Mouse (Mus musculus): ENCODE data around the gene Idh3a.

Idh3a gene

DNA sequence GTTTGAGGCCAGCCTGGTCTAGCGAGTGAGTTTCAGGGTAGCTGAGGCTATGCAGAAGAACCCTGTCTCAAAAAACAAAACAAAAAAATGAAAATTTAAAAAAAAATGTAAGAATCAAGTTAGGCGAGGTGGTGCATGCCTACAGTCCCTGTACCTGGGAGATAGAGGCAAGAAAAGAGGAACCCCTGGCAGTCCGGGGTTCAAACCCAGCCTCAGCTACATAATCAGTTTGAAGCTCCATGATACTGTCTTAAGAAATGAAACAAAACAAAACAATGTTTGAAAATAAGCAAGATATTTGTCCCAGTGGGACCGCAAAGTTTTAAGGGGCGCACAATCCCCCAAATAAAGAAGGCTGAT, 315 bp upstream of the Idh3a start:
- no peak for DNase-seq (ENCODE audit: inconsistent age in 2 of 2, low spot score in 1 of 2)

- peak in 1 of 2 experiments; percentile 56 for DNase-seq (ENCODE audit: inconsistent age in 2 of 2, low spot score in 1 of 2)
Observed at GRCm38 (mm10) chr9:54587863-54588262, 1.7 kb downstream of the Idh3a start.

- peak; percentile 66 to 76 for DNase-seq (ENCODE audit: inconsistent age in 2 of 2, low spot score in 1 of 2)
Observed at GRCm38 (mm10) chr9:54593652-54594051, 7.5 kb downstream of the Idh3a start.

GRCm38 (mm10) chr9:54596752-54597465, 10.8 kb downstream of the Idh3a start:
- DNase-seq (ENCODE audit: inconsistent age in 2 of 2, low spot score in 1 of 2), result no peak

- no peak for DNase-seq (ENCODE audit: inconsistent age in 2 of 2, low spot score in 1 of 2)
Observed at GRCm38 (mm10) chr9:54602386-54602785, 16.3 kb downstream of the Idh3a start.

- DNase-seq (ENCODE audit: inconsistent age in 2 of 2, low spot score in 1 of 2), result no peak
Observed at GRCm38 (mm10) chr9:54602916-54603315, 16.8 kb downstream of the Idh3a start.

DNA sequence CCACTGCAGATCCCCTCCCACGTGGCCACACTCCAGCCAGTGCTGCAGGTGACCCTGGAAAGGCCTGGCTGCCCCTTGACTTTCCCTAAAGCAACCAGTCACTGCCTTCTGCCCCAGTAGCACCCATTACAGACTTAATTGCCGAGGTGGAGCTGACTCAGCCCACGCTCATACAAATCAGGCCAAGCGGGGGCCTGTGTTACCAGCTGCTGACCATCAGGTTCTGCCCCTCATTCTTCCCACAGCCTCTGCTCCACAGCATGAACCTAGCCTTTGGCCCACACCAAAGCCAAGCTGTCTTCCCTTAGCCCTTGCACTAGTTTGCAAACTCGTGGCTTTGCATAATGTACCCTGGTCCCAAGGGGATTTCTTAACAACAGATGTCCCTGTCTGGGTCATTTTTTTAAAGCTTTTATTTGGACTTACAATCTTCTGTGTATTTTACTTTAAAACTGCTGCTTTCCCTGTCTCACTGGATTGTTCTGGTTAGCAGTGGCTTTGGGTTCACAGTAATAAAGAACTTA, 18.1 kb downstream of the Idh3a start:
- peak; percentile 32 to 73 for DNase-seq (ENCODE audit: inconsistent age in 2 of 2, low spot score in 1 of 2)

GRCm38 (mm10) chr9:54604886-54605285, 18.8 kb downstream of the Idh3a start:
- DNase-seq (ENCODE audit: inconsistent age in 2 of 2, low spot score in 1 of 2), result peak; percentile 62 to 89

DNA sequence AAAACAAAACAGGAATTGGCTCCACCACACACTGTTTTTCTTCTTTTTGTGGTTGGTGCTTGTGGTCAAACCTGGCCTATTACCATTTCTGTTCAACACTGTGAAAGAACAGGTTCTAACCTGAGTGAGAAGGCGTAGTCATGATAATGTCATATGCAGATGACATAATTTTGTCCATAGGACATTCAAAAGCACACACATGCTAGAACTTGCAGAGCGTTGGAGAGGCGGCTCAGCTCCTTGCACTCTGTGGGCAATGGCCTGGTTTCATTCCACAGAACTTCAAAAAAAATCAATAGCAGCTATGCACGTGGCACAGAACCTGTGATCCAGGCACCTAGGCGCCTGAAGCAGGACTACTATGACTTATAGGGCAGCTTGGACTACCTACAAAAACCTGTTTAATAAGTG, 26.7 kb downstream of the Idh3a start:
- DNase-seq (ENCODE audit: inconsistent age in 2 of 2, low spot score in 1 of 2), result no peak

DNA sequence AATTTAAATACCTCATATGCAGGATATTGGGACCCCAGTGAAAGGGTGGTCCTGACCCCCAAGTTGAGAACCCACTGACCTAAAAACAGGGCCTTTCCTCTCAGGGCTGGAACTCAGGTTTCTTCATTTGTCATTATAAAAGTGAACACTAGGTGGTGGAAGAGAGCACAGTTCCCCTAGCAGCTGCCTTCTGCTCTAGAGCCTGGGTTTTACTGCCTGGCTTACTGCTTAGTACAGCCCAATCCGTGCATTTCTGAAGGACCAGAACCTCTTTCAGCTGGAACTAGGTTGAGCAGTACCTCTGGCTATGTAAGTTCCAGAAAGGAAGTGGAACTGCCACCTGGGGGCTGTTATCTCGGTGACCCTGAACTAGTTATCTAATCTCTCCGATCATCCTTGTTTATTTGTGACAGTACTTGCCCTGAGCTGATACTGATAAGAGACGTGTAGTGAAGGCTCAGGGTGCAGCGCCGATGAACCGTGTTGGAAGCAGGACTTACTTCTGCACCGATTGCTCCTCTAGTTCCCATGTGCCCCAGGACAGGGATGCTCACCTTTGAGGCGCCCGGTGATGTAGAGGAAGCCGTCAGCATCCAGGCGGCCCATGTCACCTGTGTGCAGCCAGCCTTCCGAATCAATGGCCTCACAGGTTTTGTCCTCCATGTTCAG, 28.2 kb downstream of the Idh3a start:
- DNase-seq (ENCODE audit: inconsistent age in 2 of 2, low spot score in 1 of 2), result peak; percentile 34 to 85

DNA sequence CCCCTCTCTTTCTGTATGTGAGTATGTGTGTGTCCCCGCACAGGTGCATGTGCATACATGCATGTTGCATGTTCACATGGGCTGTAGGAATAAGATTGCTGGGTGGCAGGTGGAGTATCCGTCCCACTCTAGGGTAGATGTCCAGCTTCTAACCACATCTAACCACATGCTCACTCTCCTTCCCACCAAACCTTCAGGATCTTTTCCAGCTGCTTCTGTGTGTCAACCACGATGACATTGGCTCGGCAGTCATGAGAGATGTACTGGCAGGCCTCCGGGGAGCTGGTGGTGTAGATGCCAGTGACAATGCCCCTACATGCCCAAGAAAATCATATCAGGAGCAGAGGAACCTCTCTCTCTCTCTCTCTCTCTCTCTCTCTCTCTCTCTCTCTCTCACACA, 41.1 kb downstream of the Idh3a start:
- DNase-seq (ENCODE audit: inconsistent age in 2 of 2, low spot score in 1 of 2), result no peak

DNA sequence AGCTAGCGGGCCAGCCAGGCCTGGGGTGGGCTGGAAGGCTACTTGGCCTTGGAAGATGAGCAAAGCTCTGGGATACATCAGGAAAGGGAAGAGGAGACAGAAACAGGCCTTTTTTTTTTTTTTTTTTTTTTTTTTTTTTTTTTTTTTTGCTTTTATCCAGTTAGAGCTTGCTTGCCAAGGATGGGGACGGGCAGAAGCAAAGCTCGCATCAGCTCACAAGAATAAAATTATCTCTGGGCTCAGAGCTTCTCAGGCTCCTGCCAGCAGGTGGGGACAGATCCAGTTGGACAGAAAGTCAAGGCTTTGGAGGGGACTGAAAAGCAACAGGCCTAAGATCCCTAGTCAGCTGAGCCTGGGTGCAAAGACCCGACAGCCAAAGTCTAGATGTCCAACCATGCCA, 42.6 kb downstream of the Idh3a start:
- no peak for DNase-seq (ENCODE audit: inconsistent age in 2 of 2, low spot score in 1 of 2)

DNA sequence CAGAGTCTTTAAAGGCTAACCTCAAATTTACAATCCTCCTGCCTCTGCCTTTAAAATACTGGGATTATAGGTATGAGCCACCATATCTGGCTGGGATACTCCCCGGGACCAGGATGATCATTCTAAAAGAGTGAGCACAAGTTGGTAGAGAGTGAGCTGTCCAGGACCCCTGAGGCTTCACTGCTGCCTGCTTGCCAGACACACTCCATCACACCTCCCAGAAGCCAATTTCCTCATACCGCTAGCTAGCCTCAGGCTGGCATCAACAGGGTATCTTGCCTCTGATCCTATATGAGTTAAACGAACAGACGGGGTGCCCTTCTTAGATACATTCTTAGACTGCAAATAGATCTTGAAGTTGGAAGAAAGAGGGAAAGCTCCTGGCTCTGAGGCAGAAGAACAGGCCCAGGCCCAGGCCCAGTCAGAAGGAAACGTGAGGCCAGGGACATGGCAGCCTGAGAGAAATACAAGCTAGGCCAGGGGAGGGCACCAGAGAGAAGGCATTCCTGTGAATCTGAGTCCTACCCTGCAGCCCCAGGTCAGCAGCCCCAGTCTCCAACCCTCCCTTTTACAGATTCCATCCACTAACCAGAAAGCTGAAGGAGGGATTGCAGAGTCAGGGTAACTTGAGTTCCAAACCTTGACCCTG, 43.6 kb downstream of the Idh3a start:
- peak in 1 of 2 experiments; percentile 76 for DNase-seq (ENCODE audit: inconsistent age in 2 of 2, low spot score in 1 of 2)

GRCm38 (mm10) chr9:54630905-54631304, 44.8 kb downstream of the Idh3a start:
- DNase-seq (ENCODE audit: inconsistent age in 2 of 2, low spot score in 1 of 2), result no peak

GRCm38 (mm10) chr9:54633401-54633800, 47.3 kb downstream of the Idh3a start:
- no peak for DNase-seq (ENCODE audit: inconsistent age in 2 of 2, low spot score in 1 of 2)

GRCm38 (mm10) chr9:54637510-54638314, 51.6 kb downstream of the Idh3a start:
- DNase-seq (ENCODE audit: inconsistent age in 2 of 2, low spot score in 1 of 2), result peak; percentile 62 to 84

- DNase-seq (ENCODE audit: inconsistent age in 2 of 2, low spot score in 1 of 2), result peak; percentile 50 to 74
Observed at GRCm38 (mm10) chr9:54639192-54639591, 53.1 kb downstream of the Idh3a start.

- peak in 1 of 2 experiments; percentile 35 for DNase-seq (ENCODE audit: inconsistent age in 2 of 2, low spot score in 1 of 2)
Observed at GRCm38 (mm10) chr9:54641548-54641947, 55.4 kb downstream of the Idh3a start.

DNA sequence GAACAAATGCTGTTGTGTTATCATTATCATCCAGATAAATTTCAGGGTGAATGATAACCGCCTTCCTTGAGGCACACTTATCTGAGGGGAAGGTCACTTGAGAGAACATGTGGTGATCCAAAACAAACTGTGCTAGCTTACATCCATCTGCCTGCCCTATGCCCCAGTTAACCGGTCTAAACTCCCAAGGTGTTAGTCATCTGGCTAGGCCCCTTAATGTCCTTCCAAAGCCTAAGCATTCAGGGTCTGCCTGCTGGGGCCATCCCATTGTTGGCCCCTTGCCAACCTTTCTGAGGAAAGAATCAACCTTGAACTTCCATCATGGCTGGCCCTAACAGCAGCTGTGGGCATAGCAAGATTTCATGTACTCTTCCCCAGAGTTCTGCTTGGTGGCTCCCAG, 56.0 kb downstream of the Idh3a start:
- peak; percentile 74 to 76 for DNase-seq (ENCODE audit: inconsistent age in 2 of 2, low spot score in 1 of 2)

GRCm38 (mm10) chr9:54642556-54642955, 56.4 kb downstream of the Idh3a start:
- peak in 1 of 2 experiments; percentile 64 for DNase-seq (ENCODE audit: inconsistent age in 2 of 2, low spot score in 1 of 2)

GRCm38 (mm10) chr9:54643179-54643578, 57.0 kb downstream of the Idh3a start:
- DNase-seq (ENCODE audit: inconsistent age in 2 of 2, low spot score in 1 of 2), result no peak
